Mouse (Mus musculus) R1 (cell line): ENCODE data around the gene Ulk3.

Experiments
- DNase-seq: peaks from one replicate; pipeline ENCODE4 v3.0.0-alpha.2; 2018; ENCODE audit warnings: low read depth, low spot score

Ulk3 gene

GRCm38 (mm10) chr9:57643856-57644180 lies 54.6 kb downstream of the Ulk3 start:
- DNase-seq = no peak

GRCm38 (mm10) chr9:57644442-57644943 lies 55.2 kb downstream of the Ulk3 start:
- DNase-seq = peak; percentile 33

- peak; percentile 83 for DNase-seq
These were observed 56.0 kb downstream of the Ulk3 start for GRCm38 (mm10) chr9:57644944-57645893.
